Mouse (Mus musculus) liver, embryonic 16.5 days (tissue): ENCODE data around the gene Serp2. TPM values are rescaled to one million over a fixed set of nuclear protein-coding genes. Genes with fewer than 3 reads are reported as not detected.

Source experiments
- ATAC-seq: fragments of 200-750 bp; cut with Nextera tagmentation; 2 replicates; pipeline ENCODE4 v1.8.0; 2017; ENCODE audit warnings: low read depth, mild to moderate bottlenecking, moderate number of reproducible peaks, moderate library complexity
- H3K27ac ChIP-seq: fragments of 300-500 bp; sonication (generic); 2 replicates; pipeline ENCODE4 v1.5.1; 2014; ENCODE audit warnings: mild to moderate bottlenecking, low read length
- H3K27me3 ChIP-seq: fragments of 300-500 bp; sonication (generic); 2 replicates; pipeline ENCODE4 v1.6.1; 2014; ENCODE audit warnings: low read depth, low read length, mixed read lengths; ENCODE audit not compliant: control insufficient read depth, insufficient read depth
- H3K36me3 ChIP-seq: fragments of 300-500 bp; sonication (generic); 2 replicates; pipeline ENCODE4 v1.6.1; 2014; ENCODE audit warnings: mild to moderate bottlenecking; ENCODE audit not compliant: control insufficient read depth, insufficient read depth
- H3K4me1 ChIP-seq: fragments of 300-500 bp; sonication (generic); 2 replicates; pipeline ENCODE4 v1.6.1; 2014; ENCODE audit warnings: low read depth, low read length, mixed read lengths; ENCODE audit not compliant: control insufficient read depth
- H3K4me2 ChIP-seq: fragments of 300-500 bp; sonication (generic); 2 replicates; pipeline ENCODE4 v1.6.1; 2014; ENCODE audit warnings: low read depth, low read length, mixed read lengths
- H3K4me3 ChIP-seq: fragments of 300-500 bp; sonication (generic); 2 replicates; pipeline ENCODE4 v1.5.1; 2014; ENCODE audit warnings: low read depth, mild to moderate bottlenecking, low read length
- H3K9ac ChIP-seq: fragments of 300-500 bp; sonication (generic); 2 replicates; pipeline ENCODE4 v1.6.1; 2014; ENCODE audit warnings: low read depth, low read length
- H3K9me3 ChIP-seq: fragments of 300-500 bp; sonication (generic); replicated peaks from 2 replicates; pipeline ENCODE4 v1.6.1; 2016; ENCODE audit warnings: low read length; ENCODE audit not compliant: control insufficient read depth
- WGBS: fragments of 180-500 bp; shearing (Covaris S2); extraction: QIAGEN DNeasy Blood & Tissue Kit; methylation state at CpG from one replicate; pipeline ENCODE4 v1.1.7; 2014; ENCODE audit not compliant: insufficient replicate concordance; 5-methylcytosine and 5-hydroxymethylcytosine counted together
- polyA plus RNA-seq: library from polyadenylated mRNA; unstranded; fragments of >200 nt; fragmentation: Nextera tagmentation; extraction: Ambion mirVana; gene quantifications from 2 replicates; pipeline ENCODE4 v1.2.1, GENCODE M21; 2015

Serp2 gene
- polyA plus RNA-seq, 1 experiment from 2014 or later: 0.61 TPM

GRCm38 (mm10) chr14:76581974-76582922, 25.6 kb upstream of the Serp2 start:
- H3K9me3 ChIP-seq: no peaks in the 10 kb centered on the region
- no peaks in the 10 kb centered on the region for H3K27me3 ChIP-seq
- H3K4me2 ChIP-seq: no peak overlapping the region
- no peak overlapping the region for H3K27ac ChIP-seq
- no peak overlapping the region for H3K9ac ChIP-seq
- whole genome bisulfite sequencing: 67% methylated on average over 6 of the region's 6 CpGs
- H3K4me1 ChIP-seq: peaks cover 4% of the 10 kb centered on the region
- no peaks in the 10 kb centered on the region for H3K36me3 ChIP-seq
- H3K4me3 ChIP-seq: no peak overlapping the region
- no peak for ATAC-seq

- Histone ChIP-seq H3K4me2 (no peak overlapping the region), H3K9ac (no peak overlapping the region), H3K36me3 (no peaks in the 10 kb centered on the region), H3K4me1 (no peaks in the 10 kb centered on the region), H3K4me3 (no peak overlapping the region), H3K27ac (no peak overlapping the region), H3K9me3 (no peaks in the 10 kb centered on the region), H3K27me3 (no peaks in the 10 kb centered on the region)
- ATAC-seq: no peak; the same call in 1 of the 2 replicates
- WGBS: 45% methylated on average over 2 of the region's 2 CpGs
These were observed 23.0 kb upstream of the Serp2 start for GRCm38 (mm10) chr14:76579660-76580061.

GRCm38 (mm10) chr14:76577840-76578239, 21.2 kb upstream of the Serp2 start:
- H3K9ac ChIP-seq: no peak overlapping the region
- H3K9me3 ChIP-seq: no peaks in the 10 kb centered on the region
- no peaks in the 10 kb centered on the region for H3K27me3 ChIP-seq
- H3K4me1 ChIP-seq: no peaks in the 10 kb centered on the region
- no peak overlapping the region for H3K4me2 ChIP-seq
- no peak for ATAC-seq
- WGBS: 56% methylated on average over 2 of the region's 2 CpGs
- no peaks in the 10 kb centered on the region for H3K36me3 ChIP-seq
- no peak overlapping the region for H3K4me3 ChIP-seq
- no peak overlapping the region for H3K27ac ChIP-seq

GRCm38 (mm10) chr14:76570292-76570691, 13.6 kb upstream of the Serp2 start:
- Histone ChIP-seq H3K9ac (no peak overlapping the region), H3K4me1 (peaks cover 27% of the 10 kb centered on the region), H3K36me3 (no peaks in the 10 kb centered on the region), H3K4me3 (no peak overlapping the region), H3K4me2 (no peak overlapping the region), H3K27ac (peak overlapping the region; percentile 22), H3K9me3 (no peaks in the 10 kb centered on the region), H3K27me3 (no peaks in the 10 kb centered on the region)
- 72% methylated on average over 7 of the region's 7 CpGs for WGBS
- no peak for ATAC-seq

GRCm38 (mm10) chr14:76569271-76569961, 12.7 kb upstream of the Serp2 start:
- Histone ChIP-seq H3K9me3 (no peaks in the 10 kb centered on the region), H3K4me1 (peaks cover 27% of the 10 kb centered on the region), H3K4me2 (peak overlapping the region; percentile 59), H3K27me3 (no peaks in the 10 kb centered on the region), H3K27ac (peak overlapping the region; percentile 86), H3K9ac (peak overlapping the region; percentile 54), H3K36me3 (no peaks in the 10 kb centered on the region), H3K4me3 (peak overlapping the region; percentile 26)
- whole genome bisulfite sequencing: 9% methylated on average over 9 of the region's 9 CpGs
- ATAC-seq: peak; percentile 85

GRCm38 (mm10) chr14:76568548-76568947, 11.9 kb upstream of the Serp2 start:
- ATAC-seq: peak; percentile 43; the same call in 1 of the 2 replicates
- peak overlapping the region; percentile 54 for H3K9ac ChIP-seq
- no peaks in the 10 kb centered on the region for H3K27me3 ChIP-seq
- no peaks in the 10 kb centered on the region for H3K9me3 ChIP-seq
- no peaks in the 10 kb centered on the region for H3K36me3 ChIP-seq
- 30% methylated on average over 9 of the region's 9 CpGs for WGBS
- H3K4me3 ChIP-seq: peak overlapping the region; percentile 26; the same call in 1 of the 2 replicates
- peaks cover 27% of the 10 kb centered on the region for H3K4me1 ChIP-seq
- H3K27ac ChIP-seq: peak overlapping the region; percentile 86
- H3K4me2 ChIP-seq: peak overlapping the region; percentile 59

GRCm38 (mm10) chr14:76567280-76567679, 10.6 kb upstream of the Serp2 start:
- no peaks in the 10 kb centered on the region for H3K9me3 ChIP-seq
- H3K27ac ChIP-seq: no peak overlapping the region
- peaks cover 27% of the 10 kb centered on the region for H3K4me1 ChIP-seq
- H3K9ac ChIP-seq: no peak overlapping the region
- H3K4me3 ChIP-seq: no peak overlapping the region
- no peak overlapping the region for H3K4me2 ChIP-seq
- 59% methylated on average over 1 of the region's 1 CpGs for WGBS
- H3K36me3 ChIP-seq: no peaks in the 10 kb centered on the region
- no peak for ATAC-seq
- no peaks in the 10 kb centered on the region for H3K27me3 ChIP-seq

- H3K27ac ChIP-seq: no peak overlapping the region
These were observed 10.0 kb upstream of the Serp2 start for GRCm38 (mm10) chr14:76566711-76567110.

GRCm38 (mm10) chr14:76566193-76566592, 9.5 kb upstream of the Serp2 start:
- no peak overlapping the region for H3K4me2 ChIP-seq
- H3K27me3 ChIP-seq: no peaks in the 10 kb centered on the region
- peak; percentile 30; the same call in 1 of the 2 replicates for ATAC-seq
- 67% methylated on average over 4 of the region's 4 CpGs for WGBS
- no peak overlapping the region for H3K27ac ChIP-seq
- H3K9ac ChIP-seq: no peak overlapping the region
- no peaks in the 10 kb centered on the region for H3K36me3 ChIP-seq
- peaks cover 29% of the 10 kb centered on the region for H3K4me1 ChIP-seq
- H3K4me3 ChIP-seq: no peak overlapping the region
- H3K9me3 ChIP-seq: no peaks in the 10 kb centered on the region

More at GRCm38 (mm10) chr14:76566711-76567110, 10.0 kb upstream of the Serp2 start:
- Histone ChIP-seq H3K4me2 (no peak overlapping the region), H3K27me3 (no peaks in the 10 kb centered on the region), H3K4me1 (peaks cover 27% of the 10 kb centered on the region), H3K9ac (no peak overlapping the region), H3K9me3 (no peaks in the 10 kb centered on the region), H3K4me3 (no peak overlapping the region), H3K36me3 (no peaks in the 10 kb centered on the region)
- ATAC-seq: no peak
- WGBS: 80% methylated on average over 8 of the region's 8 CpGs
